Mouse (Mus musculus) ES-E14 (cell line): ENCODE measurements around the gene Wt1. TPM values are rescaled to one million over a fixed set of nuclear protein-coding genes. Genes with fewer than 3 reads are reported as not detected.

Experiments used
- DNase-seq: peaks from one replicate; pipeline ENCODE4 v3.0.0-alpha.2; 2013; ENCODE audit warnings: low read depth, low spot score
- H3K27ac ChIP-seq: 2 replicates; pipeline ENCODE4 v1.5.1; 2012; ENCODE audit warnings: low read depth, mild to moderate bottlenecking, low read length, moderate library complexity, mixed read lengths; ENCODE audit not compliant: poor library complexity, insufficient read depth, severe bottlenecking
- H3K36me3 ChIP-seq: 2 replicates; pipeline ENCODE4 v1.6.1; 2012; ENCODE audit warnings: mild to moderate bottlenecking, low read length, moderate library complexity, mixed read lengths; ENCODE audit not compliant: control insufficient read depth, poor library complexity, insufficient read depth, severe bottlenecking
- H3K4me1 ChIP-seq, 2 experiments: fragments of 150-350 bp in 1 of 2; sonication (generic) in 1 of 2; 2 replicates each; pipeline ENCODE4 v1.6.1; 2012; ENCODE audit warnings: low read length in 2 of 2, mild to moderate bottlenecking in 1 of 2, mixed read lengths in 1 of 2; ENCODE audit not compliant: control insufficient read depth in 2 of 2, insufficient read depth in 2 of 2, poor library complexity in 1 of 2
- H3K4me3 ChIP-seq, 2 experiments: fragments of 150-350 bp in 1 of 2; sonication (generic) in 1 of 2; 2 replicates each; pipeline ENCODE4 v1.5.1; 2012; ENCODE audit warnings: low read length in 2 of 2, low read depth in 1 of 2, mild to moderate bottlenecking in 1 of 2, mixed read lengths in 1 of 2; ENCODE audit not compliant: insufficient read depth in 1 of 2, poor library complexity in 1 of 2, severe bottlenecking in 1 of 2
- H3K9ac ChIP-seq: 2 replicates; pipeline ENCODE4 v1.6.1; 2012; ENCODE audit warnings: low read depth, mild to moderate bottlenecking, low read length, mixed read lengths; ENCODE audit not compliant: poor library complexity, insufficient read depth, severe bottlenecking
- H3K9me3 ChIP-seq: fragments of 150-350 bp; sonication (generic); 2 replicates; pipeline ENCODE4 v1.6.1; 2012; ENCODE audit warnings: low read depth, mild to moderate bottlenecking, low read length; ENCODE audit not compliant: control insufficient read depth, insufficient read depth
- CHD2 ChIP-seq: IDR thresholded peaks from 2 replicates; pipeline ENCODE4 v1.6.1; 2014; ENCODE audit warnings: mild to moderate bottlenecking, low read depth, low read length, inconsistent platforms
- HCFC1 ChIP-seq: IDR thresholded peaks from 2 replicates; pipeline ENCODE4 v1.6.1; 2012; ENCODE audit warnings: low read length, inconsistent platforms, borderline replicate concordance; ENCODE audit not compliant: insufficient read depth
- MAFK ChIP-seq: IDR thresholded peaks from 2 replicates; pipeline ENCODE4 v1.6.1; 2014; ENCODE audit warnings: mild to moderate bottlenecking, low read depth, low read length, inconsistent platforms; ENCODE audit not compliant: insufficient read depth
- ZC3H11A ChIP-seq: IDR thresholded peaks from 2 replicates; pipeline ENCODE4 v1.6.1; 2012; ENCODE audit warnings: low read depth, mild to moderate bottlenecking, inconsistent platforms, low read length, borderline replicate concordance
- ZNF384 ChIP-seq: IDR thresholded peaks from 2 replicates; pipeline ENCODE4 v1.6.1; 2012; ENCODE audit warnings: low read depth, low read length, inconsistent platforms
- in situ Hi-C, 2 experiments: fragments of 600-800 bp; cut with MboI; formaldehyde crosslinking; loops; one replicate each; pipeline ENCODE4 v1.15.1; 2025; ENCODE audit warnings: low sequenced_read_pairs in 2 of 2, inconsistent platforms in 1 of 2; ENCODE audit not compliant: unreplicated experiment in 2 of 2
- total RNA-seq: library from RNA; depleted of rRNA; stranded (reverse); fragments of 300-350 nt; gene quantifications from 2 replicates; pipeline ENCODE4 v1.2.3, GENCODE M21; 2012; rRNA removed

Gene Wt1
- total RNA-seq, result 5.0 and 5.2 TPM in 2 replicates

DNA sequence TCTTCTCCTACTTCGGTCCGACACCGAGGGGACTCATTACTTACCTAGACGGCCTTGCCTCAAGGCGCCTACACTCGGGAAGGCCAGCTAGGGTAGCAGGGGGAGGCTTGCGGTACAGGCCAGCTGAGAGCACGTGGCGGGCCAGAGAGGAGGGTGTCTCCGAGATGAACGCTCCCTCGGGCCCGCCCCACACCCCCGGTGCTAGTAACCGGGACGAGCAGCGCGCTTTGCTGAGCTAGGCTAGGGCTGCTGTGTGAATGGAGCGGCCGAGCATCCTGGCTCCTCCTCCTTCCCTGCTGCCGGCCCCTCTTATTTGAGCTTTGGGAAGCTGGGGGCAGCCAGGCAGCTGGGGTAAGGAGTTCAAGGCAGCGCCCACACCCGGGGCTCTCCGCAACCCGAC, at the start of gene Wt1:
Gene Wt1, plus strand, starts transcription at position 251 of the 400 bp plus-strand sequence.
- TF ChIP-seq MAFK, result no peak
- TF ChIP-seq ZC3H11A, result no peak
- no peak for TF ChIP-seq HCFC1
- no peak for TF ChIP-seq CHD2
- TF ChIP-seq ZNF384, result no peak
- Histone ChIP-seq H3K36me3 (no peaks in the 10 kb centered on the region), H3K9me3 (no peaks in the 10 kb centered on the region), H3K27ac (no peak within 1 kb of the TSS), H3K9ac (peak within 1 kb of the TSS; percentile 64), H3K4me3 (peak within 1 kb of the TSS; percentile 66 to 73), H3K4me1 (peaks cover 0 to 6% of the 10 kb centered on the region in 2 experiments; a peak in 1 of 4 replicates)
- no peak for DNase-seq
- in situ Hi-C loops, result no loop called here

DNA sequence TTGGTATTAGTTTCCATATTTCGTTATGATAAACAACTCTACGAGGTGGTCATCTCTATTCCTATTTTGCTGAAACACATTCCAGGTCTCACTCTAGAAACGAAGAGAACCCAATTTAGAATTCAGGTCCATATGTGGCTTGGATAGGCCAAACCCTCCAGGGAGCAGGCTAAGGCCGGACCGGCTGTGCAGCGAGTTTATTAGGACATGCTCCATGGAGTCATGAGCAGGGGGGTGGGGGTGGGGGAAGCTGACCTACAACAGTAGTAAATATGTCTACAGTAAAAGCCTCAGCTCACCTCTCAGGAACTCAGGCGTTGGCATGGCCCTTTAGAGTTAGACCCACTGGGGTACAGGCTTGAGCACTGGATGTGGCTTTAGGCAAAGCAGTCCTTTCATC, 49.2 kb upstream of the Wt1 start:
- DNase-seq, result no peak
- Histone ChIP-seq H3K36me3 (no peaks in the 10 kb centered on the region), H3K4me3 (no peak overlapping the region), H3K9ac (no peak overlapping the region), H3K27ac (no peak overlapping the region), H3K9me3 (no peaks in the 10 kb centered on the region), H3K4me1 (no peaks in the 10 kb centered on the region)
- TF ChIP-seq ZNF384, result no peak
- in situ Hi-C loops, result no loop called here

DNA sequence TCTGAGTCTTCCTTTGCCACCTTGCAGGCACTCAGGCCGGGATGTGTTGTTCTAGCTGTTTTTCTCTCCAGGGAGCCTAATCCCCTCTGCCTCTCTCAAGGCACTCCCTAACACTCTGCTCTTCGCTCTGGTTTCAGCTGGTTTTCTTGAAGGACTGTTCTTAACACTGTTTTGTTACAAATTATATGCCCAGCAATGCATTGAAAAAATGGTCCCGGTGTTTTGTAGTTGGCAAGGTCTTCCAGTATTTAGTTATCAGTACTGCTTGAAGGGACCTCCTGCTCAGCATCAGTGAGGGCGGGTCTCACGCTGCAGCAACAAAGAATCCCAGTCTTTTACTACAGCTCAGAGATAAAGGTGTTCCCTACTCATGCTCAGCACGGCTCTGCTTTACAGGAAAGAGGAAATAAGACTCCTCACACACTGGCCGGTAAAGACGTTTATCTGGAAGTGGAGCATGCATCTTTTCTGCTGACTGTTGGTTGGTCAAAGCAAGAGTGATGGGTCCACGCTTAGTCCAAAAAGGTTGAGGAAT, 44.0 kb upstream of the Wt1 start:
- in situ Hi-C loops, result no loop called here
- Histone ChIP-seq H3K4me3 (no peak overlapping the region), H3K36me3 (no peaks in the 10 kb centered on the region), H3K9ac (no peak overlapping the region), H3K27ac (no peak overlapping the region), H3K9me3 (no peaks in the 10 kb centered on the region), H3K4me1 (peaks cover 0 to 2% of the 10 kb centered on the region in 2 experiments; a peak in 1 of 4 replicates)
- TF ChIP-seq ZNF384 (no peak), ZC3H11A (no peak), MAFK (no peak), HCFC1 (no peak), CHD2 (no peak)
- DNase-seq, result no peak

DNA sequence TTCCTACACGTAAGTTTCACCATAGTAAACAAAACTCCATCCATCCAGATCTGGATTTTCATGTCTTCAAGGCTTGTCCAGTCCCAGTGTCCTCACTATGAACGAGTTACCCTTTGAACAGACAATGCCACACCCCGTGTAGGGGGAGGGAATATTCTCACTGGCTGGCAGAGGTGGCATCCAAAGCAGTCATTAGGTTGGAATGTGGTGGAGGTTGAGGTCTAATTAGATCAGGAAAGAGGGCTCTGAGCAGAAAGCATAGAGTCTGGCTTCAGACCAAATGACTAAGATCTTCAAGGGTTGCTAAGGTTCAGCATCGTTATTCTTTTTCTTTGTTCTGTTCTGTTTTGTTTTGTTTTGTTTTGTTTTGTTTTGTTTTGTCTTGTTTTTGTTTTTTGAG, 42.3 kb upstream of the Wt1 start:
- no peak overlapping the region for H3K27ac ChIP-seq

DNA sequence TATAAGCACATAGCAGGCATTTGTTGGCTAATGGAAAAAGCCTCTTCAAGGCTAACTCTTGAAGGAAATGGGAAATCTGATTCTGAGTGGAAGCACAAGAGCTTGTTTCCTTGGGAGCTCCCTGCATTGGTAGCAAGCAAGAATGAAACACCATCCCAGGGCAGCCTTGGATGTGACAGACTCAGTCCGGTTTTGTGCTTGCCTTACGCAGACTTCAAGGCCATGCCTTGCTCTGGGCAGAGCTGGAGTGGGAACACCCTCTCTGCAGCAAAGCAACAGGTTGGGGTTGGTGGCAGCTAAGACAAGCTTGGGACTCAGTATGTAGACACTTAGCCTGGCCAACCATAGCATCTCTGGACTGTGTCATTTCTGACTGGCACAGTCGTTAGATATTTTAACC, 40.2 kb upstream of the Wt1 start:
- no peaks in the 10 kb centered on the region for H3K36me3 ChIP-seq
- no peak for DNase-seq
- peaks cover 0 to 2% of the 10 kb centered on the region in 2 experiments; a peak in 1 of 4 replicates for H3K4me1 ChIP-seq
- H3K9me3 ChIP-seq, result no peaks in the 10 kb centered on the region
- no peak overlapping the region for H3K4me3 ChIP-seq
- H3K27ac ChIP-seq, result no peak overlapping the region
- in situ Hi-C loops, result no loop called here
- no peak for TF ChIP-seq CHD2
- no peak for TF ChIP-seq ZNF384
- no peak for TF ChIP-seq MAFK
- TF ChIP-seq ZC3H11A, result no peak
- no peak for TF ChIP-seq HCFC1
- no peak overlapping the region for H3K9ac ChIP-seq

More for the DNA sequence above, 42.3 kb upstream of the Wt1 start:
- in situ Hi-C loops, result no loop called here
- no peak for TF ChIP-seq ZC3H11A
- no peak overlapping the region for H3K4me3 ChIP-seq
- no peak for DNase-seq
- no peak overlapping the region for H3K9ac ChIP-seq
- peaks cover 0 to 2% of the 10 kb centered on the region in 2 experiments; a peak in 1 of 4 replicates for H3K4me1 ChIP-seq
- no peaks in the 10 kb centered on the region for H3K9me3 ChIP-seq
- no peaks in the 10 kb centered on the region for H3K36me3 ChIP-seq
